Mouse (Mus musculus): ENCODE results near the gene Mpo. TPM values are rescaled to one million over a fixed set of nuclear protein-coding genes. Genes with fewer than 3 reads are reported as not detected.

Mpo gene
- polyA plus RNA-seq, 1 experiment from 2014 or later: 0.64 TPM

GRCm38 (mm10) chr11:87811396-87811795, 18.0 kb downstream of the Mpo start:
- H3K4me1 ChIP-seq (replicated peaks; ENCODE audit: control insufficient read depth, insufficient read depth, low read length): no peaks in the 10 kb centered on the region
- 48% methylated on average over 4 of the region's 4 CpGs for WGBS
- H3K9ac ChIP-seq (ENCODE audit: low read length): no peak overlapping the region
- no peaks in the 10 kb centered on the region for H3K36me3 ChIP-seq (ENCODE audit: control insufficient read depth, insufficient read depth, low read length)
- no peaks in the 10 kb centered on the region for H3K9me3 ChIP-seq (ENCODE audit: control insufficient read depth, low read length)
- ATAC-seq (ENCODE audit: low read depth): no peak
- H3K27me3 ChIP-seq (ENCODE audit: control insufficient read depth, insufficient read depth, low read depth, low read length): peaks cover under 1% of the 10 kb centered on the region
- no peak overlapping the region for H3K27ac ChIP-seq (ENCODE audit: low read length)
- H3K4me2 ChIP-seq (ENCODE audit: low read depth, low read length): no peak overlapping the region
- H3K4me3 ChIP-seq (ENCODE audit: low read length): no peak overlapping the region

- ATAC-seq (ENCODE audit: low read depth): no peak
- H3K36me3 ChIP-seq (ENCODE audit: control insufficient read depth, insufficient read depth, low read length): no peaks in the 10 kb centered on the region
- H3K4me2 ChIP-seq (ENCODE audit: low read depth, low read length): no peak overlapping the region
- no peak overlapping the region for H3K4me3 ChIP-seq (ENCODE audit: low read length)
- H3K27ac ChIP-seq (ENCODE audit: low read length): no peak overlapping the region
- H3K9me3 ChIP-seq (ENCODE audit: control insufficient read depth, low read length): no peaks in the 10 kb centered on the region
- 67% methylated on average over 8 of the region's 8 CpGs for WGBS
- no peak overlapping the region for H3K9ac ChIP-seq (ENCODE audit: low read length)
- peaks cover 6% of the 10 kb centered on the region; the same call in 1 of the 2 replicates for H3K27me3 ChIP-seq (ENCODE audit: control insufficient read depth, insufficient read depth, low read depth, low read length)
- no peaks in the 10 kb centered on the region for H3K4me1 ChIP-seq (replicated peaks; ENCODE audit: control insufficient read depth, insufficient read depth, low read length)
Measured at GRCm38 (mm10) chr11:87814831-87815230, 21.4 kb downstream of the Mpo start.

- peak overlapping the region; percentile 55 for H3K9ac ChIP-seq (ENCODE audit: low read length)
- H3K27ac ChIP-seq (ENCODE audit: low read length): no peak overlapping the region
- WGBS: 3% methylated on average over 30 of the region's 31 CpGs
- H3K36me3 ChIP-seq (ENCODE audit: control insufficient read depth, insufficient read depth, low read length): no peaks in the 10 kb centered on the region
- H3K27me3 ChIP-seq (ENCODE audit: control insufficient read depth, insufficient read depth, low read depth, low read length): peaks cover 6% of the 10 kb centered on the region; the same call in 1 of the 2 replicates
- H3K4me2 ChIP-seq (ENCODE audit: low read depth, low read length): peak overlapping the region; percentile 68
- H3K4me3 ChIP-seq (ENCODE audit: low read length): peak overlapping the region; percentile 47
- ATAC-seq (ENCODE audit: low read depth): no peak
- H3K4me1 ChIP-seq (replicated peaks; ENCODE audit: control insufficient read depth, insufficient read depth, low read length): no peaks in the 10 kb centered on the region
- no peaks in the 10 kb centered on the region for H3K9me3 ChIP-seq (ENCODE audit: control insufficient read depth, low read length)
Measured at GRCm38 (mm10) chr11:87816707-87817442, 23.5 kb downstream of the Mpo start.

GRCm38 (mm10) chr11:87817443-87817773, 24.0 kb downstream of the Mpo start:
- 23% methylated on average over 4 of the region's 4 CpGs for WGBS
- H3K27me3 ChIP-seq (ENCODE audit: control insufficient read depth, insufficient read depth, low read depth, low read length): peaks cover 6% of the 10 kb centered on the region; the same call in 1 of the 2 replicates
- no peak for ATAC-seq (ENCODE audit: low read depth)

GRCm38 (mm10) chr11:87821502-87821901, 28.1 kb downstream of the Mpo start:
- peaks cover 4% of the 10 kb centered on the region; the same call in 1 of the 2 replicates for H3K27me3 ChIP-seq (ENCODE audit: control insufficient read depth, insufficient read depth, low read depth, low read length)
- H3K4me1 ChIP-seq (replicated peaks; ENCODE audit: control insufficient read depth, insufficient read depth, low read length): no peaks in the 10 kb centered on the region
- H3K9ac ChIP-seq (ENCODE audit: low read length): no peak overlapping the region
- 54% methylated on average over 5 of the region's 5 CpGs for WGBS
- H3K9me3 ChIP-seq (ENCODE audit: control insufficient read depth, low read length): no peaks in the 10 kb centered on the region
- H3K4me2 ChIP-seq (ENCODE audit: low read depth, low read length): no peak overlapping the region
- H3K27ac ChIP-seq (ENCODE audit: low read length): no peak overlapping the region
- H3K36me3 ChIP-seq (ENCODE audit: control insufficient read depth, insufficient read depth, low read length): no peaks in the 10 kb centered on the region
- ATAC-seq (ENCODE audit: low read depth): no peak
- H3K4me3 ChIP-seq (ENCODE audit: low read length): no peak overlapping the region

More at GRCm38 (mm10) chr11:87817443-87817773, 24.0 kb downstream of the Mpo start:
- Histone ChIP-seq H3K36me3 (ENCODE audit: control insufficient read depth, insufficient read depth, low read length) (no peaks in the 10 kb centered on the region), H3K27ac (ENCODE audit: low read length) (no peak overlapping the region), H3K4me3 (ENCODE audit: low read length) (peak overlapping the region; percentile 47), H3K4me2 (ENCODE audit: low read depth, low read length) (peak overlapping the region; percentile 68), H3K9ac (ENCODE audit: low read length) (peak overlapping the region; percentile 55), H3K9me3 (ENCODE audit: control insufficient read depth, low read length) (no peaks in the 10 kb centered on the region), H3K4me1 (replicated peaks; ENCODE audit: control insufficient read depth, insufficient read depth, low read length) (no peaks in the 10 kb centered on the region)

GRCm38 (mm10) chr11:87828239-87828900, 35.0 kb downstream of the Mpo start, which contains the start of gene Lpo:
TSS of gene Lpo (minus strand) at chr11:87828289.
- Histone ChIP-seq H3K27me3 (ENCODE audit: control insufficient read depth, insufficient read depth, low read depth, low read length) (no peaks in the 10 kb centered on the region), H3K4me3 (ENCODE audit: low read length) (no peak within 1 kb of the TSS), H3K9me3 (ENCODE audit: control insufficient read depth, low read length) (no peaks in the 10 kb centered on the region), H3K9ac (ENCODE audit: low read length) (no peak within 1 kb of the TSS), H3K4me1 (replicated peaks; ENCODE audit: control insufficient read depth, insufficient read depth, low read length) (no peaks in the 10 kb centered on the region), H3K4me2 (ENCODE audit: low read depth, low read length) (no peak within 1 kb of the TSS), H3K27ac (ENCODE audit: low read length) (no peak within 1 kb of the TSS), H3K36me3 (ENCODE audit: control insufficient read depth, insufficient read depth, low read length) (no peaks in the 10 kb centered on the region)
- no peak for ATAC-seq (ENCODE audit: low read depth)
- 54% methylated on average over 10 of the region's 10 CpGs for WGBS

- Histone ChIP-seq H3K4me2 (ENCODE audit: low read depth, low read length) (no peak overlapping the region), H3K4me3 (ENCODE audit: low read length) (no peak overlapping the region), H3K27ac (ENCODE audit: low read length) (no peak overlapping the region), H3K9ac (ENCODE audit: low read length) (no peak overlapping the region), H3K4me1 (replicated peaks; ENCODE audit: control insufficient read depth, insufficient read depth, low read length) (peaks cover 5% of the 10 kb centered on the region; the same call in 1 of the 2 replicates), H3K9me3 (ENCODE audit: control insufficient read depth, low read length) (no peaks in the 10 kb centered on the region), H3K27me3 (ENCODE audit: control insufficient read depth, insufficient read depth, low read depth, low read length) (no peaks in the 10 kb centered on the region), H3K36me3 (ENCODE audit: control insufficient read depth, insufficient read depth, low read length) (no peaks in the 10 kb centered on the region)
- 35% methylated on average over 8 of the region's 8 CpGs for WGBS
- ATAC-seq (ENCODE audit: low read depth): peak; percentile 51; the same call in 1 of the 2 replicates
Measured at GRCm38 (mm10) chr11:87840676-87841075, 47.3 kb downstream of the Mpo start.

- no peak overlapping the region for H3K27ac ChIP-seq (ENCODE audit: low read length)
- 76% methylated on average over 3 of the region's 3 CpGs for WGBS
Measured at GRCm38 (mm10) chr11:87841436-87841835, 48.1 kb downstream of the Mpo start.

GRCm38 (mm10) chr11:87846968-87847600, 53.7 kb downstream of the Mpo start:
- Histone ChIP-seq H3K27me3 (ENCODE audit: control insufficient read depth, insufficient read depth, low read depth, low read length) (no peaks in the 10 kb centered on the region), H3K36me3 (ENCODE audit: control insufficient read depth, insufficient read depth, low read length) (no peaks in the 10 kb centered on the region), H3K4me2 (ENCODE audit: low read depth, low read length) (no peak overlapping the region), H3K4me1 (replicated peaks; ENCODE audit: control insufficient read depth, insufficient read depth, low read length) (no peaks in the 10 kb centered on the region), H3K9me3 (ENCODE audit: control insufficient read depth, low read length) (no peaks in the 10 kb centered on the region), H3K27ac (ENCODE audit: low read length) (no peak overlapping the region), H3K9ac (ENCODE audit: low read length) (no peak overlapping the region), H3K4me3 (ENCODE audit: low read length) (no peak overlapping the region)
- 76% methylated on average over 12 of the region's 12 CpGs for WGBS
- ATAC-seq (ENCODE audit: low read depth): no peak

More at GRCm38 (mm10) chr11:87841436-87841835, 48.1 kb downstream of the Mpo start:
- Histone ChIP-seq H3K36me3 (ENCODE audit: control insufficient read depth, insufficient read depth, low read length) (no peaks in the 10 kb centered on the region), H3K9ac (ENCODE audit: low read length) (no peak overlapping the region), H3K4me3 (ENCODE audit: low read length) (no peak overlapping the region), H3K4me2 (ENCODE audit: low read depth, low read length) (no peak overlapping the region), H3K27me3 (ENCODE audit: control insufficient read depth, insufficient read depth, low read depth, low read length) (no peaks in the 10 kb centered on the region), H3K4me1 (replicated peaks; ENCODE audit: control insufficient read depth, insufficient read depth, low read length) (peaks cover 5% of the 10 kb centered on the region; the same call in 1 of the 2 replicates), H3K9me3 (ENCODE audit: control insufficient read depth, low read length) (no peaks in the 10 kb centered on the region)
- no peak for ATAC-seq (ENCODE audit: low read depth)

Measured in lung, embryonic 16.5 days (tissue).